Mouse (Mus musculus): ENCODE measurements at regions not wholly inside any gene's neighbourhood (a gene's known extent, or its start where the extent isn't known, plus 50 kb on each side); places are given as distances from the start of the nearest gene placed in this dataset.

DNA sequence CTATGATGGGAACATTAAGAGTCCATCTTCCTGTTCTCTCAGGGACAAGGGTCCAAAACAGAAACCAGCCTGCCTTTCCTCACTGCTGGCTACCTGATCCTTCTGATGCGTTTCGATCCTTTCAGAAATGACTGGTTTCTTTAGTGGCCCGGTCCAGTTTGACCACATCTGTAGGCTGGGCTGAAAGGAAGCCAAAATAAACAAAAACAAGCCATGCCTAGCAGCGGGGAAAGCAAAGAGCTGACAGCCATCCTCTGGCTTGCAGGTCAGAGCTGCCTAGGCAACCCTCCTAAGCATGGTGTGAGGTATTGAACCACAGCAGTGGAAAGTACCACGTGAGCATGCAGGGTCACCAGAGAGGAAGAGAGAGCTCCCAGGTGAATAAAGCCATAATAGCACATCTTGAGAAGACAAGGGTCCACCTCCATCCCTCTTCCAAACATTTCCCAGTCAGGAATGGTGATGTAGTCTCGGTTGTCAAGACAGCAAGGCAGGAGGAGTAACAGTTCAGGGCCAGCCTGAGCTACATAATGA lies 146.6 kb downstream of the Rybp start:
- no peak for DNase-seq

DNA sequence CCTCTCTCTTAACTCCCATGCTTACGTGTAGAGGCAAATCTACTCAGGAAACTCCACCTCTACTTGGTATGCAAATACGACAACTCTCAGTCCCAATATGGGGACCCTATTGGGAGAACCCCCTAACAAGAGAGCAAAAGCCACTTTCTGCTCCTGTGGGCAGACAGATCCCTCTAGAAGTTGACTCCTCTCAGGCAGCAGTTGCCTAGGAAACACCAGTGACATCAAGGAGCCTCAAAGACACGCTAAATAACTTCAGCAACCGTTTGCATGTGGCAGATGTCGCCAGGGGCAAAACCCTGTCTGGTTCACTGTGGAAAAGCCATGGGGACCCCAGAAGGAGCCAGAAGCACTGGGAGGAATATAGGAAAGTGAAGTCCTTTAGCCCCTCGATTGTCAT lies 147.5 kb downstream of the Rybp start:
- no peak for DNase-seq

DNA sequence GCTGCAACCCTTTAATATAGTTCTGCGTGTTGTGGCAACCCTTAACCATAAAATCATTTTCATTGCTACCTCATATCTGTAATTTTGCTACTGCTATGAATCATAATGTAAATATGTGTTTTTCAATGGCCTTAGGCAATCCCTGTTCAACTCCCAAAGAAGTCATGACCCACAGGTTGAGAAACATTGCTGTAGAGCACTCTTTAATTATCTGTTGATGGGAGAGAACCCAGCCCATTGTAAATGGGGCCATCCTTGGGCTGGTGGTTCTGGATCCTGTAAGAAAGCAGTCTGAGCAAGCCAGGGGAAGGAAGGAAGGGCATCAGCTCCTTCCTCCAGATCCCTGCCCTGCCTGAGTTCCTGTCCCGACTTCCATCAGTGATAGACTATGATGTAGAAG lies 148.6 kb downstream of the Rybp start:
- no peak for DNase-seq

DNA sequence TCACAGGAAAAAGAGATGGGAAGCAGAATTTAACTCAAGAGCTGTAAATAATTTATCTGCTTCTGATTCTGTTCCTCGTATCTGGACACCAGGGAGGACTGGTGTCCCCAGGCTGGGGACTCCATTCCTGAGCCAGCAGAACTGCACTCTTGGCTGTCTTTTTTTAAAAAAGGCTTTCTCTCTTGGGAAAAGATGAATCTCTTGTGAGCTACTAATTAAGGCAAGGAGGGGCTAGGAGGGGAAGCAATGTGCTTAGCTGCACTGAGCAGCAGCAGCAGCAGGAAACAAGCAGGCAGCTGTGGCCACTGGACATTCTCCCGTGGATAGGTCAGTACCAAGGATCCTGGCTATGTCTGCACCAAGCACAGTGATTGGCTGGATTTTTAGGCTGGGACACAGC lies 152.1 kb downstream of the Rybp start:
- no peak for DNase-seq

DNA sequence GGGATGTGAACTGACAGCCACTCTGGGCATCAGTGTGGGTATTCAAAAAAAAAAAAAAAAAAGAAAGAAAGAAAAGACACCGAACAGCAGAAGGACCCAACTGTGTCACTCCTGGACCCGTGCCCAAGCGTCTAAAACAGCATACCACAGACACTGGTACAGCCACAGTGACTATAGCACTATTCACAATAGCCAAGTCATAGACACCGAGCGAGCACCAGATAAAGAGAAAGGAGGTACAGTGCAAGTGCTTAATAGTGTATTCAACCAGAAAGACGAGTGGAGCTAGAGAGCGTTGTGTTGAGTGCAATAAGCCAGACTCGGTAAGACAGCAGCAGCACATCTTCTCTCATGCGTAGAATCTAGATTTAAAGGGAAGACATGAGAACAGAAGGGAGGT lies 153.3 kb downstream of the Rybp start:
- DNase-seq, result peak in 1 of 2 experiments; percentile 51

DNA sequence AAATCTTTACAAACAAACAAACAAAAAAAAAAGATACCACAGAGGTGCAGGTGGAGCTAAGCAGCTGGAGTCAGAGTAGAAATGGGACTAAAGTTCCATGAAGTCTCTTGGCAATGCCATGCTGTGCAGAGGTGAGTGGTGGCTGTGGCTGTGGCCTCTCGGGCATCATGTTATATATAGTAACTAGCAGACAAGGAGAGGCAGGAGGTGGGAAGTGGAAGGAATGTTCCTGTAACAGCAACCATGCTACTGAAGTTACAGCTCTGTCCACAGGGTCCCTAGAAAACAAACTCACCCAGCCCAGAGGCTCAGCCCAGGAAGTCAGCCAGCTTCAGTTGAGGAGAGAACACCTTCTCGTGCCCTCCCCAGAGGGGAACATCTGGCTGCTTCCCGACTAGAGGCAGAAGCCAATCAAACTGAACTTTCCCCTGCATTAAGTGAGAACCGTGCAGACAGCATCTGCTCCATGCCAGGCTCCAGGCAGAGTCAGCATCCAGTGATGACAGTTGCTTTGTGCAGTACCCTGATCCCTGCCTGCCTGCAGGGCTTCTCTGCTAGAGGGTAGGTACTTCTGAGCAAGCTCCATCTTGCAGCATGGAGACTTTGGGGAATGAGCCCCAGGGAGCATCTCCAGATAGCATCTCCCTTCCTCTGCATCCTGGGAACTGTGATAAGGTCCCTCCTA lies 154.2 kb downstream of the Rybp start:
- DNase-seq, result no peak

DNA sequence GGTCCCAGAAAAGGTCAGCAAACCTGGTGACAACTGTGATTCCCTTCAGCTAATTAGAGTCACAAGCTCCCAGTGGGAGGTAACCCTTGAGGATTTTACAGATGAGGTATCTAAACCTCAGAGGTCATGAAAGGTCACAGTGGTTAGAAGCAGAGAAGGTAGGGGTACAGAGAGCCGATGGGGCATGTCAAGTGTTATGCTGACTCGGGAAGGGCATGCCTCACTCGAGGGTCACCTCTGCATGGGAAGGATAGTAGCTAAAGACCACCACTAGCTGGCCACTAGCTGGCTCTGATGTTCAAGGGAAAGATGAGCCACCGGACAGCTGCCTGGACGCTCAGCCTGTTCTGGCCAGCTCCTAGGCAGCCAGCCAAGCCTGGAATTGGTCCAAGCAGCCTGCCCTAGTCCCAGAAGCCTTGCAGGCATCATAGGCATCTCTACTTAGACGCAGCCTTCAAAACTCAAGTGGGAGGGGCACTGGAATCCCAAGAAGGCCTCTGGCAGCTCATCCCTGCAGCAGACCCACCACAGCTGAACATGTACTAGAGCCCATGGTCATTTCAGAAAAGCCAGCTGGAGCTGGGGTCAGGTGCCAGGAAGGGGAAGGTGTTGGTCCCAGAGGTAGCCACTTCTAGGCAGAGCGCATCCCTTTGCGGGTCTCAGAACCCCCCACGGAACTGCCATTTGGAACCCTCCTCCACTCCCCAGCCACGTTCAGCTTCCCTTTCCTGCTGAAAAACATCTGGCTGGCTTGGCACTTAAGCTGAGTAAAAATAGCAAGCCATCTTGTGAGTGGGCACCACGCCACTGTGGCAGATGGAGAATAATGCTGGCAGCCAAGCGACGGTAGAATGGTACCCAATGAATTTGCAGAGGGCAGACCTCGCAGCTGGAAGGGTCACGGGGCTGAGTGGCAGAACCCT lies 159.8 kb downstream of the Rybp start:
- peak; percentile 93 to 94 for DNase-seq

DNA sequence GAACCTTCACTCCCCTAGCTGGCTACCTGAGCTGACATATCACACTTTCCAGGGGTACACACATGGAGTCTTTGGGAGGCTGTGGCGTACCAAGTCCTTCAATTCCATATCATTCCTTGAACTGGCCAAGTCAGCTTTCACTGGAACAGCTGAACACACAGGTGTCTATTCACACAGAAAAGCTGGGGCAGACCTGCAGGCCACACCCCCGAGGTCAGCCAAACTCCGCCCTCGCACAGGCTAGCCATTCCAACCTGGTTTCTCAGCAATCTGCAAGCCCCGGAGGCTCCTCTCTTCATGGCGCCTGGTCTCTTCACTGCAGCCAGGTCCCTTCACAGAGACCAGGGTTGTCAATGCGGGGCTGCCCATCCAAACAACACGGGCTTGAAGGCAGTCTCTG lies 160.5 kb downstream of the Rybp start:
- DNase-seq, result no peak

DNA sequence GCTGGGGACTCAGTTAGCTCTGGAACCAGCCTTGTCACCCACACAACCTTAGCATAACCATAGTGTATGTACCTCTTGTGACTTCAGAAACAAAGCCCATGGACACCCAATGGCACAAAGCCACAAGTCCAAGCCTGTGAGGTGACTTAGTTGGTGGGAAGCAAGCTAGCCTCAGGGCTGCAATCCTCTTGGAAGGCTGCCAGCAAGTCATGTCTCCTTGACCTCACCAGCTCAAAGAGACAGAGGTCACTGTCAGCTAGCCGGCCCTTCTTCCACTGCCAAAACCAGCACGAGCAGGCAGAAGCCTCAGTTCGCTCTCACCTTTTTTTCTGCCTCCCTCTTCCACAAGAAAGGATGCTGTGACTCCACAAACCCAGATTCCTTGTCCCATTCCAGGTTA lies 161.0 kb downstream of the Rybp start:
- peak in 1 of 2 experiments; percentile 44 for DNase-seq

DNA sequence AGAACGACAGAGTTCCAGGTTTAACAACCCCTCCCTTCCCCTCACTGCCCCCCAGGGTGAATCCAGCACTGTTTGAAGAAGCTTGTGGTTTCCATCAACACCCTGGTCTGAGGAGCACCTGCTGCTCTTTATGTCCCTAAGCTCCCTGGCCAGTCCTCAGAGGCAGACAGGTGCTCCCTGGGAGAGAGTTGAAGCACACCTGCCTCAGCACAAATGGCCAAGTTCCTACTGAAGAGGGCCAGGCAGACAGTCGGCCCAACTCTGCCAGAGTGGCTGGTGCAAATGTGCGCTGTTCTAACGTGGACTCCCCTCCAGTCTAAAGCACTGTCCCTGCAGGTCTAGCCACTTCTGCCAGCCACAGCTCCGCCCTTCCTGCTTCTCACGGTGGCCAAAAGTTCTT lies 166.0 kb downstream of the Rybp start:
- no peak for DNase-seq

DNA sequence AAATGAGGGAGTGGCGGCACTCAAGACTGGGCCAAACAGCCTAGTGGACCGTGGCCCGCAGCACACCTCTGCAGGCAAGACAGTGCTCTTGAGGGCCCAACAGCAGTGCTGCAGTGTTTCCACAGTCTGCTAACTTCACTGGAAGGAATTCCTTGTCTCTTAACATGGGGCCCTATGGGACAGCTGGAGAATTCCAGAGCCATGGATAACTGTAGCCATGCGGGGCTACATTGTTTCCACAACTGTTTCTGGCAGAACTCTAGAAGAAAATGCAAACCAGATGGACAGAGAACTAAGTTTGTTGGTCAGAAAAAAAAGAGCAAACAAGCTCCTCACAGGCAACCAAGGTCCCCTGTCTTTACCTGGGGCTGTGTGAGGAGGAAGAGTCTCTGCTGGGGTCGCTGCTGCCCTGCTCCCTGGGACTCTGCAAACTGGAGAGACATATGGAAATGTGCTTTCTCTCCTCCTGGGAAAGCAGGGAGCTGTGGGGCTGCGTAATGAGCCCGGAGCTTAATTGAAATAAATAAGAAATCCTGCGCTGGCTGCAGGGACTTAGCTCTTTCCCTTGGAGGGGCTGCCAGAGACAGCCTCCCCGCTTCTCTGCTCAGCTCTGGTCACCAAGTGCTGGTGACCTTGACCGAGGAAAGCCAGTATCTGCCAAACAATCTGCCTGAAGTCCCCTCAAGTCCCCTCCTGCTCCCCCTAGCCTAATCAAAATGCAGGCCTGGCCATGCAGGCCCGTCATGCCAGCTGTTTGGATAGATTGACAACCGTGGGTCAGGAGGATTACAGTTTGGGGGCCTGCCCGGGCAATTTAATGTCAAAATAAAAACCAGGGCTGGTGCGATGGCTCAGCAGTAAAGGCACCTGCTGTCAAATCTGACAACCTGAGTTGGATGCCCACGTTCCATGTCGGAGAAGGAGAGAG lies 167.0 kb downstream of the Rybp start:
- DNase-seq, result no peak

DNA sequence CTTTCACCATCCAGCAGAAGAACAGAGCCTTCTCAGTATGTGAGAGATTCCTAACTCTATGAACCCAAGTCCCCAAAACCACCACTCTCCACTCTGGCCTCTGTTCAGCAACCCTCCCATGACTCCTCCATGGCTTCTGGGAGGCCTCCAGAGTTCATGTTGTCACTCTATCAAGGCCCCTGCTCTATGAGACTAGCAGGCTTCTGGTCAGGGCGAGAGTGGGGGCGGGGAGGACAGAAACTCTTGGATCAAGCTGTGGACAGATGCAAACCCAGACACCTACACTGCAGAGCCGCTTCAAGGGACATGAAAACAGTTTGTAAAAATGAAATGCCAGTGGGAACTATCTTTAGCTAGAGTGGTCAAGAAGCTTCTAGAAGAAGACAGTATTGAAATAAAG lies 170.2 kb downstream of the Rybp start:
- no peak for DNase-seq

DNA sequence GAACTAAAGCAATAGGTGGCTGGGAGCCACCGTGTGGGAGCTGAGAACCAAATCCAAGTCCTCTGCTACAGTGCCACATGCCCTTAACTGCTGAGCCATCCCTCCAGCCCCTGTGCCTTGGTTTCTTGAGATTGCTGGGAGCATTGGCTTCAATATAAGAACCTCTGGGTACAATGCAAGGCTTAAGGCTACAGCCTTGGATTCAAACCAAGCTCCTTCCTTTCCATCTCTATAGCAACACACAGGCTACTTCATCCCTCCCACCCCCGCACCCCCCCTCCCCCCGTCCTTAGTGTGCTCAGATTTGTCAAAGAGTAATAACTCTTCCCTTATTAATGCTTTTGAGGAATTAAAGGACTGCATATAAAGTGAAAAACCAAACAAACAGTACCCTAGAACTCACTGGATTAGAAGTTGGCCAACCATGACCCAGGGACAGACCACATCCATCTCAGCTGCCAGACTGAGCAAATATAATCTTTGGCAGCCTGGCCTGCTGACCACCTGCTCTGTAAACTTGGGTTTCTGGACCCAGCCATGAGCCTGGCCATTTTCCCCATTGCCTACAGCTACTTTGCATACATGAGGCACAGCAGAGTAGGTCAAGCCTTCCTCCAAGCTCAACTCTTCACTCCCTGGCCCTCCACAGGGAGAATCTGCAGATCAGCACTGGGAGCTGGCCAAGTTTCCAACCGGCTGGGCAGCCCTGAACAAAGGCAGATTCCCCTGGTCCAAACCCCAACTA lies 173.7 kb downstream of the Rybp start:
- DNase-seq, result peak; percentile 45 to 54

DNA sequence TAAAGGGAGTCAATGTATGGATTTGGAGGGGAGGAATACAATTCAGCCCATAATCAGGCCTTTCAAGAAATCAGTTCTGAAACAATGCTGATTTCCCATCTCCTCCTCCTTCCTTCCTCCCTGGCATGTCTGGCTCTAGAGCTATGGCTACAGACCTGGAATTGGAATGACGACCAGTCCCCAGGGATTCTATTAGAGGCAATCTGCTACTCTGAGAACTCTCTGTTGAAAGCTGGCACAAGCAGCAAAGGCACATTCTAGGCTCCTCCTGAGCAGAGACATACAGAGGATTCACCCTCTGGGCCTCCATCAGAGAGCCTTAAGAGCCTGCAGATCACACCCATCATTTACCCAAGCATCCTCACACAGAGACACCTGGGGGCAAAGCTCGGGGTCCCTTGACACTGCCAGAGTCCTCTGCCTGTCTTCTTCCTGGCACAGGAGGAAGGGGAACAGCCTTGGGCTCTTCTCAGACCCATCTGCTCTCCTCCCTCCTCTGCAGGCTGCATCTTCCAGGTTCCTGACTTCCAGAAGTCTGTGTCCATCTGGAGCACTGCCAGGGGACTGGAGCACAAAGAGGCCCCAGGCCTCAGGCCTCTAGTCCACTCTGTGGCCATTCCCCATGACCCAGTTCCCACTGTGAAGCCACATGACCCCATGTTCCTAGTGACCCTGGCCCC lies 176.2 kb downstream of the Rybp start:
- DNase-seq, result peak; percentile 78

DNA sequence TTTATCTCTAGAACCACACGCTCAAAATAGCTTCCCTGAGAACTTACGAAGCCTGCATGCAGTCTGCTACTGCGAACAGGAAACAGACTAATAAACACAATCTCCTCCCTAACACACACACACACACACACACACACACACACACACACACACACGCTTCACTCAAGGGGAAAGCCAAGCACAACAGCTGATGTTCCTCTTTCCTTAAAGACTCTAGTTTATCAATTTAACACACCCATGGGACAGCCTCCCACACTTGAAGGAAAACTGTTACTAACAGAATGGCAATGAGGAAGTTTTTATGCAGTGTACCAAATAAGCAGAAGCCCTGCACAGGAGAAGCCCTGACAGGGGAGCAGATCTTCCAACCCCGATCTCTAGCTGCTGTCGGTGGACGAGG lies 177.3 kb downstream of the Rybp start:
- no peak for DNase-seq

DNA sequence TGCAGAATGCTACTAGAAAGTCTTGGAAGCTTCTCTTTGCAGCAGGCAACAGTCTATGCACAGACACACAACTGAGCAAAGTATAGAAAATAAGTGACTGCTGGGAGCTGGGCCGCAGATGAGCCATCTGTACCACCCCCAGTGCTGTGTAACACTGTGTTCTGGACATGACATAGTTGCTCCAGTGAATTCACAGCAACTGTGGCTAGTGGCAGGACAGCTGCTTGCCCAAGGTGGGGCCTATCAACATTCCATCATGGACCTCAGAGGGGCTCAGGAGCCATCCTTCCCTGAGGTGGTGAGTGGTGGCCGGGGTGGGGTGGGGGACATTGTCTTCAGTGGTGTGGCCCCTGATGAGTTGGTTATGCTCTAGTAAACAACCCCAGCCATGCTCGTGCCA lies 177.9 kb downstream of the Rybp start:
- no peak for DNase-seq

DNA sequence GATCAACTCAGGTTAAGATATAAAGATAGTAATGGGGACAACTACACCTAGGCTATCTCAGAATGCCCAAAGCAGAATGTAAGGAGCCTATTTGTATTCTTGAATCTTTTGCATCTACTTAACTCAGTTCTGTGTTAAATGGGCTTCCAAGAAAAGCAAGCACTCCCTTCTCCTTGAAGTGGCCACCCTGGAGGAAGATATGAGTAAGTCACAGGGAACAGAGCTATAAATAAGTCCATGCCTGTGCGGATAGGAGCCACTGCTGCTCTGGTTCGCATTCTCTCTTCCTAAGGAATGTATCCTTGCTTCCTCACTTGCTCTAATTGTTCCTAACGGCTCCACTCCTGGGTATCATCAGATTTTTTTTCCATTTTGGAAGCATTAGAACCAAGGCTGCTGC lies 179.8 kb downstream of the Rybp start:
- no peak for DNase-seq

DNA sequence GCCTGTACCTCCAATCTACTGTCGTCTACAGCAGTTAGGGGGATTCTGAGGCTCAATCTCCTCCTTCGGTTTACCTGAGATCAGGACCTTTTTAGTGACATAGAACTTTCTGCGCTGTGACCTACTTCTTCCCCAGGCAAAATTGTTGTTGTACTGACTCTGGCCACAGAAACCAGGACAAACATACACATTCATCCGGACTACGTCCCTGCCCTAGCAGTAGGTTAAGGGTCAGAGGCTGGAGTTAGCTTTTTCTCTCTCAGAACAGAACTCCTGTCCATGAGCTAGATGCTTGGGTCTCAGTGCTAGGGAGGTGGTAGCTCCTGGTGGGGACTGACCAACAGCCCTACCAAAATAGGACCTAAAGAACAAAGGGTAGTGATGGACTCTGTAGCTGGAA lies 180.2 kb downstream of the Rybp start:
- no peak for DNase-seq

DNA sequence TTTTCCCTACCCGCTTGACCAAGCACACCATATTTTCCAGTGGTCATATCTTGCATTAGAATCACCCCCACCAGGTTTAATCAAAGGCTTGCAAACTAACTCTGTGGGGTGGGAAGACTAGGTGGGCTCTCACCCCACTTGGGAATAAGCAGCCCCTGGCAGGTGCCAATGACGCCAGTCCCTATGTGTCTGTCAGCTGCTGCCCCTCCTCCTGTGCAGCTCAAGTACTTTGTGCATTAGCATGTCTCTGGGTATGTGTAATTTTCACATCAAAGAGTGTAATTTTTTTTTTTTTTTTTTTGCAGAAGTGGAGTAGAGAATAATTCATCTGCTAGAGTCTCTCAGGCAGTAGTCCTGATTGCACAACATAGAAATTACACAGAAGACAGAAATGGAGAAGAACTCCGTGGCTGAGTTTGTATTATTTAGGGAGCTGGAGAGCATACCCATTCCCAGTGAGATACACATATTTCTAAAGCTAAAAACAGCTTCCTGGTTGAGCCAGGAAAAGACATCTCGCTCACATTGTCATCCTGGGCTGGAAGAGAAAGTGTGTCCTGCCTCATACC lies 186.6 kb downstream of the Rybp start:
- no peak for DNase-seq

DNA sequence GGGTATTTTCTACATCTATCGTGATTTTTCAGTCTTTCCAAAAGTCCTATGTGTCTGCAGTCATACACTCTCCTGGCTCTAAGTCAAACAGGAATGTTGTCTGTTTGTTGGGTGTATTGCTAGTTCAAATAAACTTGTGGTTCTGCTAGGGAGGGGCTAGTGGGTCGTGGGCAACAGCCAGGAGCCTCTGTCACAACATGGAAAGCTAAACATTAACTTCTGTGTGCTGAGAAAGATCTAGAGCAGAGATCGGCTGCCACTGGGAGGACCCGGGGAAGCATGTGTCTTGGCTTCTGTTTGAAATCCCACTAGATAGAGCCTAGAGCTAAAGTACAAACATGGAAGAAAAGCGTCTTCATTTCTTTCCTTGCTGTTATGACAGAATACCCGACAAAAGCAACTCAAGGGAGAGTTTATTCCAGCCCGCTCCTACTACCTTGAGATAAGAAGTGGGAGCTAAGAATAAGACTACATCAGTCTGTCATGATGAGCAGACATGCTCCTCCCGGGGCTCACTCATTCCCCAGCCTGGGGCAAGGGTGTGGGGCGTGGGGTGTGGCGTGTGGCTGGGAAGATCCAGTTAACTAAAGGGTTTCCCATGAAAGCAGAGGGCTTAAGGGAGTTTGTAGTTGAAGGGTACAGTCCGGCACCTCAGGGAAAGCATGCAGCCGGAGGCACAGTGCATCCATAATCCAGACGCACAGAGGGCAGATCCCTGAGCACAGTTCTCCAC lies 190.7 kb downstream of the Rybp start:
- no peak for DNase-seq
